Comparison of ENCODE assay signal across 15 mouse cellular contexts in the genomic region with DNA sequence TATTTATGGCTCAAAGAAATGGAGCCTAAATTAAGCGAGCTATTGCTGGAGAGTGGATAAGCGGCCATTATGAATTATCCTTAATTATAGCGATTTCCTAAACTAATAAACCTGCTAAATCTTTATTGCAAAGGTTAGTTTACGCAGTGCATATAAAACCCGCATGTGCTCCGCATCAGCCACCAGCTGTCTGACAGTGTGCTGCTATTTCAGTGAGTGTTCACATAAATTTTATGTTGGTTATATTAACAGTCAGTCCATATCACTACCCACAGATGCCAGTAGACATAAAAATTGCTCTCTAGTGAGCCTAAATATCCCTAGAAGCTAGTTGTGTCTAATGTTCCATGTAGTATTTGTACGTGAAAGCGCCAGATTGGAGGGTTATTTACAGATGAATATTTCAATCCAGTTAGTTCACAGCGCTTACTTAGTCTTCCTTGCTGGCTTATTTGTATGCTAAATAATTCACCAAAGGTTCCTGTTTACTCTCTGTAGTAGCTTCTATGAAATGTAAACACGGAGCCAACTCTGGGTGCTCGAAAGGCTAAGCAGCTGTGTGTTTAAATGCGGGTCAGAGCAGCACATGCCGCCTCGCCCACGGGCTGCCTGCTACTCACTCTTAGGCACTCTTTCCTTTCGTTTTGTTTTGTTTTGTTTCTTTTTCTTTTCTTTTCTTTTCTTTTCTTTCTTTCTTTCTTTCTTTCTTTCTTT.
DNase-seq lines count a peak whose midpoint lies in the region; ATAC-seq lines count a peak whose summit lies in the region.
"Had no signal": no experiment of that assay in that cellular context is flagged by ENCODE, and none has a peak within 500 bp of the region (broad histone marks: within the 10 kb centered on the region; RNA-seq: fewer than 3 reads in every experiment).

No protein-coding gene starts in this region.

- 0 out of 2 replicates have a peak, but pooled peaks have one; percentile 46 for ATAC-seq in forebrain, embryonic 13.5 days
- ATAC-seq in forebrain, embryonic 11.5 days (replicated peaks; ENCODE audit: low FRiP score): no peak
- no peak for ATAC-seq in heart, embryonic 14.5 days (ENCODE audit: insufficient number of reproducible peaks, insufficient read depth, low FRiP score, low read depth)
- ATAC-seq in limb, embryonic 11.5 days (ENCODE audit: insufficient number of reproducible peaks, low FRiP score, low TSS enrichment, low read depth): 0 out of 2 replicates have a peak, but pooled peaks have one; percentile 32
- ATAC-seq: inflammation-experienced regulatory T-cells, adult 6 months had no signal

- no peak overlapping the region for H3K27ac ChIP-seq in forebrain, embryonic 13.5 days
- no peak overlapping the region for H3K27ac ChIP-seq in forebrain, embryonic 11.5 days (ENCODE audit: low read depth, low read length)
- H3K27ac ChIP-seq in heart, embryonic 14.5 days (replicated peaks in 1 of 2; ENCODE audit: control insufficient read depth in 1 of 2, insufficient read depth in 1 of 2, low read depth in 2 of 2, low read length in 2 of 2): peak overlapping the region in 1 of 2 experiments; percentile 55; a peak in 2 of 4 replicates
- H3K27ac ChIP-seq in limb, embryonic 11.5 days (replicated peaks; ENCODE audit: low read depth, low read length): no peak overlapping the region
- no peak overlapping the region for H3K27ac ChIP-seq in limb, embryonic 10.5 days
- H3K27ac ChIP-seq: embryonic facial prominence, embryonic 13.5 days had no signal

- peaks cover 29% of the 10 kb centered on the region for H3K4me1 ChIP-seq in forebrain, embryonic 13.5 days
- peaks cover 3% of the 10 kb centered on the region; the same call in 1 of the 2 replicates for H3K4me1 ChIP-seq in forebrain, embryonic 11.5 days (replicated peaks; ENCODE audit: control insufficient read depth, insufficient read depth, low read length)
- peaks cover 18 to 41% of the 10 kb centered on the region in 2 experiments for H3K4me1 ChIP-seq in heart, embryonic 14.5 days (ENCODE audit: control insufficient read depth in 2 of 2, insufficient read depth in 2 of 2, low read length in 2 of 2)
- peaks cover 21% of the 10 kb centered on the region for H3K4me1 ChIP-seq in limb, embryonic 11.5 days (ENCODE audit: control insufficient read depth, insufficient read depth, low read length)
- H3K4me1 ChIP-seq in limb, embryonic 10.5 days: peaks cover 58% of the 10 kb centered on the region

- H3K4me2 ChIP-seq in forebrain, embryonic 13.5 days: no peak overlapping the region
- H3K4me2 ChIP-seq in forebrain, embryonic 11.5 days (ENCODE audit: low read depth, low read length, severe bottlenecking): no peak overlapping the region
- H3K4me2 ChIP-seq in heart, embryonic 14.5 days (ENCODE audit: low read length): peak overlapping the region; percentile 56
- no peak overlapping the region for H3K4me2 ChIP-seq in limb, embryonic 11.5 days (ENCODE audit: low read depth, severe bottlenecking)

- H3K36me3 ChIP-seq in forebrain, embryonic 13.5 days (ENCODE audit: poor library complexity, severe bottlenecking): peaks cover 3% of the 10 kb centered on the region
- H3K36me3 ChIP-seq in forebrain, embryonic 11.5 days (ENCODE audit: control insufficient read depth, insufficient read depth, low read length): no peaks in the 10 kb centered on the region
- no peaks in the 10 kb centered on the region for H3K36me3 ChIP-seq in heart, embryonic 14.5 days (ENCODE audit: control insufficient read depth, insufficient read depth, low read length)
- H3K36me3 ChIP-seq in limb, embryonic 11.5 days (ENCODE audit: control insufficient read depth, insufficient read depth, low read length): no peaks in the 10 kb centered on the region
- H3K36me3 ChIP-seq in limb, embryonic 10.5 days: peaks cover 5% of the 10 kb centered on the region

- intact Hi-C loops in heart, postnatal 14 days (cut with DNase I): no loop called here

- no peak for DNase-seq in forebrain, embryonic 11.5 days (ENCODE audit: low spot score)
- DNase-seq in heart, postnatal 14 days: no peak
- DNase-seq in limb, embryonic 11.5 days (ENCODE audit: low spot score): peak; percentile 34
- DNase-seq in limb, embryonic 10.5 days (ENCODE audit: low spot score): no peak
- peak; percentile 43 for DNase-seq in brain, adult 2 months (ENCODE audit: low read depth, low spot score)
- no peak for DNase-seq in T-cell, adult 2 months (ENCODE audit: low spot score)
- DNase-seq: cerebellum, adult 18-20 months; left cerebral cortex, postnatal 4 days; right cerebral cortex, adult 18-20 months; thymus, postnatal 36 days had no signal

- no peaks in the 10 kb centered on the region for H3K9me3 ChIP-seq in forebrain, embryonic 13.5 days (replicated peaks)
- no peaks in the 10 kb centered on the region for H3K9me3 ChIP-seq in forebrain, embryonic 11.5 days (ENCODE audit: control insufficient read depth, low read length)
- no peaks in the 10 kb centered on the region for H3K9me3 ChIP-seq in heart, embryonic 14.5 days (ENCODE audit: control insufficient read depth, low read length)
- H3K9me3 ChIP-seq in limb, embryonic 11.5 days (ENCODE audit: control insufficient read depth, low read length): no peaks in the 10 kb centered on the region
- no peaks in the 10 kb centered on the region for H3K9me3 ChIP-seq in limb, embryonic 10.5 days (replicated peaks)
- H3K9me3 ChIP-seq: embryonic facial prominence, embryonic 13.5 days had no signal

- no peak overlapping the region for H3K9ac ChIP-seq in forebrain, embryonic 13.5 days
- H3K9ac ChIP-seq in forebrain, embryonic 11.5 days (ENCODE audit: low read length): no peak overlapping the region
- no peak overlapping the region for H3K9ac ChIP-seq in heart, embryonic 14.5 days (ENCODE audit: low read length)
- H3K9ac ChIP-seq in limb, embryonic 11.5 days (ENCODE audit: low read length): no peak overlapping the region
- H3K9ac ChIP-seq: embryonic facial prominence, embryonic 13.5 days had no signal

- 51% methylated on average over 16 of the region's 16 CpGs for WGBS in forebrain, embryonic 13.5 days
- 65% methylated on average over 16 of the region's 16 CpGs for WGBS in forebrain, embryonic 11.5 days
- 74% methylated on average over 16 of the region's 16 CpGs for WGBS in heart, embryonic 14.5 days
- 25% methylated on average over 16 of the region's 16 CpGs for WGBS in limb, embryonic 11.5 days
- WGBS in limb, embryonic 10.5 days: 35% methylated on average over 16 of the region's 16 CpGs

- H3K4me3 ChIP-seq in forebrain, embryonic 13.5 days: no peak overlapping the region
- H3K4me3 ChIP-seq in forebrain, embryonic 11.5 days (ENCODE audit: low read depth, low read length): no peak overlapping the region
- no peak overlapping the region for H3K4me3 ChIP-seq in heart, embryonic 14.5 days (ENCODE audit: control insufficient read depth in 1 of 2, insufficient read depth in 1 of 2, low read depth in 1 of 2, low read length in 2 of 2)
- no peak overlapping the region for H3K4me3 ChIP-seq in limb, embryonic 11.5 days (ENCODE audit: low read depth, low read length)
- no peak overlapping the region for H3K4me3 ChIP-seq in limb, embryonic 10.5 days
- H3K4me3 ChIP-seq: embryonic facial prominence, embryonic 13.5 days had no signal

- peaks cover 66% of the 10 kb centered on the region for H3K27me3 ChIP-seq in forebrain, embryonic 13.5 days
- peaks cover 21% of the 10 kb centered on the region for H3K27me3 ChIP-seq in forebrain, embryonic 11.5 days (ENCODE audit: control insufficient read depth, insufficient read depth, low read length)
- no peaks in the 10 kb centered on the region for H3K27me3 ChIP-seq in heart, embryonic 14.5 days (ENCODE audit: control insufficient read depth, insufficient read depth, low read length)
- H3K27me3 ChIP-seq in limb, embryonic 11.5 days (ENCODE audit: control insufficient read depth, insufficient read depth, low read length): peaks cover 76% of the 10 kb centered on the region
- peaks cover 98% of the 10 kb centered on the region for H3K27me3 ChIP-seq in limb, embryonic 10.5 days (ENCODE audit: low read depth, poor library complexity, severe bottlenecking)
- H3K27me3 ChIP-seq: CH12.LX had no signal

Comparison
In these comparisons a context has a peak if more than half of its experiments do, and no peak if none do; other contexts are left out.
1. ATAC-seq: peak in forebrain, embryonic 13.5 days (single experiment) and limb, embryonic 11.5 days (single experiment); none in forebrain, embryonic 11.5 days (single experiment) and heart, embryonic 14.5 days (single experiment).
2. DNase-seq: peak in limb, embryonic 11.5 days (single experiment) and brain, adult 2 months (single experiment); none in forebrain, embryonic 11.5 days (single experiment), heart, postnatal 14 days (0 of 2), limb, embryonic 10.5 days (single experiment) and T-cell, adult 2 months (single experiment).